Mouse (Mus musculus) ES-E14 (cell line): ENCODE data around the gene Dpp10.

ENCODE experiments used
- CHD2 ChIP-seq: IDR thresholded peaks from 2 replicates; pipeline ENCODE4 v1.6.1; 2014; ENCODE audit warnings: mild to moderate bottlenecking, low read depth, low read length, inconsistent platforms
- HCFC1 ChIP-seq: IDR thresholded peaks from 2 replicates; pipeline ENCODE4 v1.6.1; 2012; ENCODE audit warnings: low read length, inconsistent platforms, borderline replicate concordance; ENCODE audit not compliant: insufficient read depth
- MAFK ChIP-seq: IDR thresholded peaks from 2 replicates; pipeline ENCODE4 v1.6.1; 2014; ENCODE audit warnings: mild to moderate bottlenecking, low read depth, low read length, inconsistent platforms; ENCODE audit not compliant: insufficient read depth
- ZC3H11A ChIP-seq: IDR thresholded peaks from 2 replicates; pipeline ENCODE4 v1.6.1; 2012; ENCODE audit warnings: low read depth, mild to moderate bottlenecking, inconsistent platforms, low read length, borderline replicate concordance
- ZNF384 ChIP-seq: IDR thresholded peaks from 2 replicates; pipeline ENCODE4 v1.6.1; 2012; ENCODE audit warnings: low read depth, low read length, inconsistent platforms

DNA sequence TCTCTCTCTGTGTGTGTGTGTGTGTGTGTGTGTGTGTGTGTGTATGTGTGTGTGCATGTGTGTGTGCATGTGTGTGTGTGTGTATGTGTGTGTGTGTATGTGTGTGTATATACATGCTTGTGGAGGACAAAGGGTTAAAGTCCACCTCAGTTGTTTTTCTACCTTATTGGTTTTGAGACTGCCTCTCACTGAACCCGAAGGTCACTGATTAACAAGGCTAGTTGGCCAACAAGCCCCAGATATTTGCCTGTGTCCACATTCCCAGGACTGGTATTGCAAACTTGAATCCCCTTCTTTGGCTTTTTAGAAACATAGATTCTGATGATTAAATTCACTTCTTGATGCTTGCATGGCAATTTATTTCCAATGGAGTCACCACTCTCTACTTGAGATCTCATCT lies 577.6 kb downstream of the Dpp10 start:
- TF ChIP-seq HCFC1 = no peak
- TF ChIP-seq MAFK = no peak
- no peak for TF ChIP-seq ZNF384
- no peak for TF ChIP-seq ZC3H11A
- no peak for TF ChIP-seq CHD2
